ENCODE assay signal across 9 mouse cellular contexts in the genomic region with DNA sequence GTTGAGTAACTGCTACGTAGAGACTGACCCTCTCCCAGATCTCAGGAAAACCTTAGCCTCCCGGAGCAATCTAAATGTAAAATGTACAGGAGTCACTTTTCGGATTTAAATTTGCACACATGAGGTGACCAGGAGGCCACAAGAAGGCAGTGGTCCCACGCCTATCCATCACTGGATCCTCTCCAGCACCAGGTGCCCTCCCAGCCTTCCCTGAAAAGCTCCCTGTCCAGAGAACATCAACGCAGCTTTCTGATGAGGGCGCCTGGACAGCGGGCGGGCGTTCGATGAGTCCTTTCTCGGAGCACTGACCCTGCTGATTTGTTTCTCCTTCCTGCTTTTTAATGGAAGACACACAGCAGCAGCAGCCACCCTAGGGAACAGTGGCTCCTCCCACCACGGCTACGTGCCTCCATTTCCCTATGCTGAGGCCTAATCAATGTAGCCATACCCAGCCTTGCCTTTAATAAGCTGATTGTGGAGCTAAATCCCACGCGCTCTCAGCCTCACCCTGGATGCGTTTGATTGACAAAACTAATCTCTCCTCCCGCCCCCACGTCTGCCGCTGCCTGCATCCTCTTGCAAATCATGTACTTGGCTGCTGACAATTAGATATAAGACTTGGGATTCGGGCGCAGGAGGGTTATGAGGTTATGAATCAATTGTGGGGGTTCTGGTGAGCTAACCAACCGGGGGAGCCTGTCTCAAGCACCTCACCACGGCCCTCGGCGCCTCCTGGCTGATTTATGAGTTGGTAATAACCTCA.
A peak's percentile ranks its signal among the peaks of the same experiment; 100 is the strongest.
DNase-seq lines count a peak whose midpoint lies in the region; ATAC-seq and TF ChIP-seq lines count a peak whose summit lies in the region.
"Had no signal": no experiment of that assay in that cellular context is flagged by ENCODE, and none has a peak within 500 bp of the region (broad histone marks: within the 10 kb centered on the region; RNA-seq: fewer than 3 reads in every experiment).

No protein-coding gene starts in this region.

- no peaks in the 10 kb centered on the region for H3K36me3 ChIP-seq in ES-Bruce4 (ENCODE audit: control insufficient read depth, insufficient read depth, low read length, poor library complexity, severe bottlenecking)
- no peaks in the 10 kb centered on the region for H3K36me3 ChIP-seq in hindbrain, postnatal 0 days (ENCODE audit: insufficient read depth, low read length)
- H3K36me3 ChIP-seq in midbrain, embryonic 15.5 days (replicated peaks), result no peaks in the 10 kb centered on the region
- H3K36me3 ChIP-seq: liver, embryonic 15.5 days had no signal

- WGBS in hindbrain, postnatal 0 days, result 62% methylated on average over 25 of the region's 25 CpGs
- 38% methylated on average over 25 of the region's 25 CpGs for WGBS in midbrain, embryonic 15.5 days

- ATAC-seq in hindbrain, postnatal 0 days, result 0 out of 2 replicates have a peak, but pooled peaks have one; percentile 21
- peak; percentile 76 for ATAC-seq in midbrain, embryonic 15.5 days (replicated peaks)
- no peak for ATAC-seq in CD4-positive, CD25-positive, alpha-beta regulatory T cell, adult 4 months

- H3K4me1 ChIP-seq in ES-Bruce4 (ENCODE audit: control insufficient read depth, insufficient read depth, low read length), result no peaks in the 10 kb centered on the region
- H3K4me1 ChIP-seq in hindbrain, postnatal 0 days (ENCODE audit: insufficient read depth, low read length), result no peaks in the 10 kb centered on the region; the same call in 1 of the 2 replicates
- H3K4me1 ChIP-seq in midbrain, embryonic 15.5 days, result peaks cover 25% of the 10 kb centered on the region
- H3K4me1 ChIP-seq: liver, embryonic 15.5 days had no signal

- TF ChIP-seq CTCF in ES-Bruce4 (IDR thresholded peaks at IDR 0.05; ENCODE audit: low read depth, low read length), result no peak
- no peak for TF ChIP-seq CTCF in hindbrain, postnatal 0 days (IDR thresholded peaks at IDR 0.05; ENCODE audit: low read depth)

- H3K9me3 ChIP-seq in ES-Bruce4 (replicated peaks; ENCODE audit: control insufficient read depth, insufficient read depth, low read length, poor library complexity, severe bottlenecking), result no peaks in the 10 kb centered on the region
- no peaks in the 10 kb centered on the region for H3K9me3 ChIP-seq in hindbrain, postnatal 0 days (ENCODE audit: low read length)
- H3K9me3 ChIP-seq in midbrain, embryonic 15.5 days, result no peaks in the 10 kb centered on the region
- H3K9me3 ChIP-seq: liver, embryonic 15.5 days had no signal

- H3K27ac ChIP-seq in ES-Bruce4 (ENCODE audit: insufficient read depth, low read length), result no peak overlapping the region
- 0 out of 2 replicates have a peak overlapping the region, but pooled peaks have one; percentile 28 for H3K27ac ChIP-seq in hindbrain, postnatal 0 days
- peak overlapping the region; percentile 81 for H3K27ac ChIP-seq in midbrain, embryonic 15.5 days
- H3K27ac ChIP-seq: liver, embryonic 15.5 days had no signal

- H3K4me2 ChIP-seq in hindbrain, postnatal 0 days (ENCODE audit: low read depth, low read length), result no peak overlapping the region
- H3K4me2 ChIP-seq in midbrain, embryonic 15.5 days, result peak overlapping the region; percentile 6
- H3K4me2 ChIP-seq: liver, embryonic 15.5 days had no signal

- no peak for TF ChIP-seq POLR2A in ES-Bruce4 (IDR thresholded peaks at IDR 0.05; ENCODE audit: insufficient read depth, low read length)

- no peaks in the 10 kb centered on the region for H3K27me3 ChIP-seq in ES-Bruce4 (ENCODE audit: control insufficient read depth, insufficient read depth, low read length, poor library complexity, severe bottlenecking)
- H3K27me3 ChIP-seq in hindbrain, postnatal 0 days (ENCODE audit: insufficient read depth, low read length), result no peaks in the 10 kb centered on the region
- H3K27me3 ChIP-seq in midbrain, embryonic 15.5 days (replicated peaks), result no peaks in the 10 kb centered on the region
- H3K27me3 ChIP-seq: liver, embryonic 15.5 days had no signal

- peak; percentile 32 for DNase-seq in embryo, embryonic 11 days
- DNase-seq in embryo, embryonic 10 days (ENCODE audit: low spot score), result no peak
- DNase-seq in hindbrain, postnatal 0 days (ENCODE audit: low spot score), result peak; percentile 55
- DNase-seq in thymus, postnatal 0 days (ENCODE audit: low spot score), result no peak
- DNase-seq in adrenal gland, postnatal 36 days, result no peak

- H3K9ac ChIP-seq in ES-Bruce4 (ENCODE audit: low read depth, poor library complexity, severe bottlenecking), result no peak overlapping the region
- no peak overlapping the region for H3K9ac ChIP-seq in hindbrain, postnatal 0 days (replicated peaks; ENCODE audit: low read length)
- H3K9ac ChIP-seq in midbrain, embryonic 15.5 days, result no peak overlapping the region
- H3K9ac ChIP-seq: liver, embryonic 15.5 days had no signal

- TF ChIP-seq EP300 in ES-Bruce4 (IDR thresholded peaks at IDR 0.05; ENCODE audit: insufficient read depth, low read depth, low read length), result no peak

- H3K4me3 ChIP-seq in ES-Bruce4 (ENCODE audit: low read depth, low read length), result 0 out of 2 replicates have a peak overlapping the region, but pooled peaks have one; percentile 8
- no peak overlapping the region for H3K4me3 ChIP-seq in hindbrain, postnatal 0 days (ENCODE audit: low read length)
- no peak overlapping the region for H3K4me3 ChIP-seq in midbrain, embryonic 15.5 days
- H3K4me3 ChIP-seq: liver, embryonic 15.5 days had no signal

Comparison
In these comparisons a context has a peak if more than half of its experiments do, and no peak if none do; other contexts are left out.
1. DNase-seq: peak in embryo, embryonic 11 days (single experiment) and hindbrain, postnatal 0 days (single experiment); none in embryo, embryonic 10 days (single experiment), thymus, postnatal 0 days (single experiment) and adrenal gland, postnatal 36 days (0 of 2).